Mouse (Mus musculus) small intestine, adult 2 months (tissue): ENCODE results near the gene Pih1d2. TPM values are rescaled to one million over a fixed set of nuclear protein-coding genes. Genes with fewer than 3 reads are reported as not detected.
"Not testable (repeated sequence)": the region's sequence is repeated elsewhere in the genome, so short reads cannot be mapped to it uniquely, and the experiment has no call there.

ENCODE experiments used
- H3K27ac ChIP-seq: fragments of 200-500 bp; 2 replicates; pipeline ENCODE4 v1.5.1; 2012; ENCODE audit warnings: low read depth, low read length, control low read depth, inconsistent platforms; ENCODE audit not compliant: insufficient read depth
- H3K27me3 ChIP-seq: fragments of 200-500 bp; 2 replicates; pipeline ENCODE4 v1.6.1; 2012; ENCODE audit warnings: mild to moderate bottlenecking, moderate library complexity, low read length, inconsistent platforms; ENCODE audit not compliant: control insufficient read depth, insufficient read depth
- H3K36me3 ChIP-seq: fragments of 200-500 bp; 2 replicates; pipeline ENCODE4 v1.6.1; 2012; ENCODE audit warnings: mild to moderate bottlenecking, low read length, control low read depth, inconsistent platforms; ENCODE audit not compliant: control insufficient read depth, insufficient read depth
- H3K4me1 ChIP-seq: fragments of 200-500 bp; 2 replicates; pipeline ENCODE4 v1.6.1; 2012; ENCODE audit warnings: low read length, inconsistent platforms, mixed read lengths; ENCODE audit not compliant: control insufficient read depth, insufficient read depth, insufficient read length
- H3K4me3 ChIP-seq: fragments of 200-500 bp; 2 replicates; pipeline ENCODE4 v1.5.1; 2012; ENCODE audit warnings: low read depth, mild to moderate bottlenecking, control low read depth, inconsistent platforms, low read length, moderate library complexity
- CTCF ChIP-seq: fragments of 200-500 bp; IDR thresholded peaks from 2 replicates; pipeline ENCODE4 v1.5.1; 2012; ENCODE audit warnings: low read depth, mild to moderate bottlenecking, control low read depth, inconsistent platforms, low read length, moderate library complexity, mixed read lengths; ENCODE audit not compliant: insufficient replicate concordance, insufficient read length; ENCODE audit errors: extremely low read depth
- POLR2A ChIP-seq: fragments of 200-500 bp; IDR thresholded peaks from 2 replicates; pipeline ENCODE4 v1.6.1; 2012; ENCODE audit warnings: low read depth, mild to moderate bottlenecking, control low read depth, inconsistent platforms, low read length, moderate library complexity
- WGBS: fragments of 180-500 bp; shearing (Covaris S2); methylation state at CpG from one replicate; pipeline ENCODE4 v1.1.7; 2018; 5-methylcytosine and 5-hydroxymethylcytosine counted together
- polyA plus RNA-seq: library from polyadenylated mRNA; depleted of rRNA; stranded (reverse); fragments of >200 nt; gene quantifications from 2 replicates; pipeline ENCODE4 v1.2.3, GENCODE M21; 2012

The Pih1d2 gene
- polyA plus RNA-seq, 1 experiment, result 0.28 TPM

DNA sequence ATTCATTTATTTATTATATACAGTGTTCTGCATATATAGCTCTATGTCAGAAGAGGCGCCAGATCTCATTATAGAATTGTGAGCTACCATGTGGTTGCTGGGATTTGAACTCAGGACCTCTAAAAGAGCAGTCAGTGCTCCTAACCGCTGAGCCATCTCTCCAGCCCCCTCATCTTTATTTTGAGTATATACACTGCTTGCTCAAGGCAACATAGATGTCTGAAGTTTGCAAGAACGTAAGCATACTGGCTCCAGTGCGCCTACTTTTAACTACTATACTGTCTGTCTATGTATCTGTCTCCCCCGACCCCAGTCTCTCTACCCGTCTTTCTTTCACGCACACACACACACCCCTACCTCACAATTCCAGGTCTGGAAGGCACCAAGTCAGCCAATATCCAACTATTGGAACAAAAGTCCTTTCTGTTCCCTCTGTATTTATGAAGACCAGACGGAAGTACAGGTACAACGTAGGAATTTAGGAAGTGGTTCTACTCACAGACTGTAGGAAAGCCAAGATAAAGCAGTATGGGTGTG, 741 bp downstream of the Pih1d2 start:
- Histone ChIP-seq H3K27me3 (no peaks in the 10 kb centered on the region), H3K4me1 (no peaks in the 10 kb centered on the region), H3K27ac (no peak overlapping the region), H3K4me3 (no peak overlapping the region), H3K36me3 (peaks cover 15% of the 10 kb centered on the region)
- no peak for TF ChIP-seq POLR2A
- TF ChIP-seq CTCF, result no peak
- WGBS, result 54% methylated on average over 9 of the region's 9 CpGs

DNA sequence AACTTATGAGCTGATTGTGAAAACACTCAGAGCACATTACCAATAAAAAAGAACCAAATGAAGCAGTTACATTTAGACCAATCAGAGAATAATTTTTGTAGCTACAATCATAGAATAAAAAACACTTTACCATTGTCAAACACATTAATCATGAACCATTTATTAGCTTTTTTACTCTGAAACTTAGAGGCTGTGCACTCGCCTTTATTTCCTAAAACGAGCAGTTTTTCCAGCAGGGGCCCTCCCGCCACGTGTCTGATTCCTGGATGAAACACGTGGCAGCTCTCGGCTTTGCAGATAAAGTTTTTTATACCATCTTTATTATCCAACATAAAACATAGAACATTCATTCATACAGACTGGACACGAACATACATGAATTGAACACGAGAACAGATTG, 13.8 kb downstream of the Pih1d2 start:
- H3K27me3 ChIP-seq, H3K4me1 ChIP-seq, H3K27ac ChIP-seq, H3K4me3 ChIP-seq, H3K36me3 ChIP-seq: not testable (repeated sequence)
- 93% methylated on average over 6 of the region's 8 CpGs for WGBS

GRCm38 (mm10) chr9:50632016-50632688, 15.0 kb downstream of the Pih1d2 start:
- peaks cover 10% of the 10 kb centered on the region for H3K36me3 ChIP-seq
- no peak overlapping the region for H3K27ac ChIP-seq
- WGBS, result 44% methylated on average over 6 of the region's 6 CpGs
- no peak overlapping the region for H3K4me3 ChIP-seq
- no peaks in the 10 kb centered on the region for H3K27me3 ChIP-seq
- 0 out of 2 replicates have a peak, but pooled peaks cover 2% of the 10 kb centered on the region for H3K4me1 ChIP-seq
- no peak for TF ChIP-seq POLR2A

- Histone ChIP-seq H3K4me3 (no peak overlapping the region), H3K4me1 (0 out of 2 replicates have a peak, but pooled peaks cover 2% of the 10 kb centered on the region), H3K27me3 (no peaks in the 10 kb centered on the region), H3K36me3 (peaks cover 16% of the 10 kb centered on the region), H3K27ac (no peak overlapping the region)
- TF ChIP-seq CTCF (peak; percentile 37; the same call in 1 of the 2 replicates), POLR2A (no peak)
- WGBS, result 71% methylated on average over 2 of the region's 2 CpGs
These were observed 15.9 kb downstream of the Pih1d2 start for GRCm38 (mm10) chr9:50633059-50633458.

- WGBS, result 96% methylated on average over 11 of the region's 11 CpGs
- Histone ChIP-seq H3K4me1 (0 out of 2 replicates have a peak, but pooled peaks cover 2% of the 10 kb centered on the region), H3K27me3 (no peaks in the 10 kb centered on the region), H3K4me3 (no peak overlapping the region), H3K36me3 (peaks cover 20% of the 10 kb centered on the region), H3K27ac (no peak overlapping the region)
- TF ChIP-seq POLR2A (no peak), CTCF (no peak)
These were observed 17.1 kb downstream of the Pih1d2 start for GRCm38 (mm10) chr9:50634270-50634669.

GRCm38 (mm10) chr9:50646826-50647370, 29.8 kb downstream of the Pih1d2 start:
- Histone ChIP-seq H3K27me3 (no peaks in the 10 kb centered on the region), H3K27ac (no peak overlapping the region), H3K36me3 (peaks cover 59% of the 10 kb centered on the region), H3K4me1 (no peaks in the 10 kb centered on the region), H3K4me3 (no peak overlapping the region)
- TF ChIP-seq POLR2A, result no peak
- TF ChIP-seq CTCF, result no peak
- WGBS, result 90% methylated on average over 10 of the region's 10 CpGs

GRCm38 (mm10) chr9:50650503-50650902, 33.4 kb downstream of the Pih1d2 start:
- TF ChIP-seq CTCF, result no peak
- no peak for TF ChIP-seq POLR2A
- Histone ChIP-seq H3K4me1 (no peaks in the 10 kb centered on the region), H3K27ac (no peak overlapping the region), H3K4me3 (no peak overlapping the region), H3K36me3 (peaks cover 47% of the 10 kb centered on the region), H3K27me3 (no peaks in the 10 kb centered on the region)
- 89% methylated on average over 10 of the region's 10 CpGs for WGBS

DNA sequence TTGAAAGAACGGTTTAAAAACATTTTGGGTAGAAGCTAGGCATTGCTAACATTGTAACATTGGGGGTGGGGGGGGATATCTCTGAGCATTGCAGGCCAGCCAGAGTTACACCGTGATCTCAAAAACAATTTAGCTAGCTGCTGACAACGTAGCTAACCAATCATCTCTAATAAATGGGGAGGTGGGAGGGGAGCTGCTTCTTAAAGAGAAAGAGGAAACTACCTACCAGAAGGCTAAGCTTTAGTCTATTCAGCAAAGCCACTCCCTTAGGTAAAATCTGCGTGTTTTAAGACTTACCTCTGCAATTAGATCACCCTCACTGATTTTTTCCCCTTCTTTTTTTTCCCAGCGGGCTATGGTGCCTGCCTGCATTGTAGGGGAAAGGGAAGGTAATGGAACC, 41.3 kb downstream of the Pih1d2 start:
- Histone ChIP-seq H3K36me3 (peaks cover 11% of the 10 kb centered on the region), H3K27ac (no peak overlapping the region), H3K27me3 (0 out of 2 replicates have a peak, but pooled peaks cover under 1% of the 10 kb centered on the region), H3K4me1 (no peaks in the 10 kb centered on the region), H3K4me3 (no peak overlapping the region)
- TF ChIP-seq CTCF (no peak), POLR2A (no peak)
- WGBS, result 17% methylated on average over 5 of the region's 5 CpGs
